Mouse (Mus musculus) thymus, postnatal 0 days (tissue): ENCODE measurements around the gene Metrnl. TPM values are rescaled to one million over a fixed set of nuclear protein-coding genes. Genes with fewer than 3 reads are reported as not detected.
"Not testable (repeated sequence)": the region's sequence is repeated elsewhere in the genome, so short reads cannot be mapped to it uniquely, and the experiment has no call there.

Source experiments
- DNase-seq: peaks from one replicate; pipeline ENCODE4 v3.0.0-alpha.2; 2015; ENCODE audit warnings: low spot score
- polyA plus RNA-seq: library from polyadenylated mRNA; unstranded; fragments of >200 nt; fragmentation: Nextera tagmentation; extraction: Ambion mirVana; gene quantifications from 2 replicates; pipeline ENCODE4 v1.2.1, GENCODE M21; 2015

Metrnl gene
- polyA plus RNA-seq, result 6.6 and 7.0 TPM in 2 replicates

DNA sequence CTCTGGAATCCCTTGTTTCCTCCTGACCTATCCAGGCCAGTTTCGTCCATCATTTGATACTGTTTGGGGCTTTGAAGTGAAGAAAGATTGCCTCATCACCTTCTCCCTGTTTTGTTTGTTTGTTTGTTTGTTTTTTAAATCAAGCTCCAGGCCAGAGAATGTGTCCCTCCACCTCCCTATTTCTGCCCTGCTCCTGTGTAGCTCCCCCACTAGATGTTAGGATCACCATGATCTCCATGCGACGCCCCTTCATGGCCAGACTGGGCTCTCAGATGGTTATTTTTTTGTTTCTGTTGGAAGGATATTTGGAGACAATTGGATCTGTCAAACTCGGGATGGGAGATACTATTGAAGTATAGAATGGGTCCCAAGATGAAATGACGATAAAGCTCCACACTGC lies at the start of gene Metrnl:
Gene Metrnl, plus strand, starts transcription at position 301 of the 400 bp plus-strand sequence.
- DNase-seq, result no peak

DNA sequence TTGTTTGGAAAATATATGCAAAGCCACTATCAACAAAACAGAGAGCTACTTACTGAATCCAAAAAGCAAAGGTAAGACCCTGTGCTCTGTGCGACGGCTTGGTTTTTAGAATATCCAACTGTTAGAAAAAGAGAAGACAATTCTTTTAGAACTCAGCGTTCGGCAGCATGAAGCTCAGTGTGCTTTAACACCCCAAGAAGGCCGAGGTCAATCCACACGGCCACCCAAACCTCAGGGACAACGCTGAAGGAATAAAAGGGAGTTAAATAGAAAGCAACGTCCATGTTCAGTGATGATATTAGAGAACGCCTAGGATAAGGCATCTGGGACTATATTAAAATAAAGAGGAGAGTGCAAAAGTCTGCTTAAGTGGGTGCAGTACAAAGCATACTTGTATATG lies 49.8 kb upstream of the Metrnl start:
- DNase-seq, result no peak

- no peak for DNase-seq
Measured at GRCm38 (mm10) chr11:121651983-121652382, 49.4 kb upstream of the Metrnl start.

DNA sequence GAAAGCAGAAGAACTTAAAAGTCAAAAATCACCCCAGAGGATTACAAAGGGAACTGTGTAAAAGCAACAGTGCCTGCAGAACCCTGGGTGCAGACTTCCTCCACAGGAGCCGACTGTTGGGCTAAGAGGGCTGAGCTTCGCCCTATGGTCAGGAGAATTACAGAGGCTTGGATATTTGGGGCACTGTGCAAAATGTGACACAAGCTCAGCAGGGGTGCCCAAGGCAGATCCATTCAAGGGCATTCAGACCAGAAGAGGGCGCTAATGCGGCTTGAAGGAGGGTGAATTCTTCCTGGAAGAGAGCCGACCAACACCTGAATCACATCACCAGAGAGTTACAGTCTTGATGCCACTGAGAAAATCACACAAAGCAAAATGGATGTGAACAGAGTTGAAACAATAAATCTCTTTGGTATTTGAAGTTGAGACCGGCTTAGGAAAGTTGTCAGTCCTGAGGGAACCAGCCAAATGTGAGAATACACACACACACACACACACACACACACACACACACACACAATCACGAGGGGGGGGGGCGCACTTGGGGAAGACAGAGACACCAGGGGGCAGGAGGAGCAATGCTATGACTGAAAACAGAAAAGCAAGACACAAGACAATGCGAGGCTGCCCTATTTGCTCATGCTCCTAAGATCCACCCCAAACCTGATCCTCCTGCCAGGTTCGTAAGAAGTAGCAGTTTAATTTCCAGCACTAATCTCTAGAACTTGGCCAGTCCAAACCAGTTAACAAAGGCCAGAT lies 48.6 kb upstream of the Metrnl start:
- peak; percentile 74 for DNase-seq

DNA sequence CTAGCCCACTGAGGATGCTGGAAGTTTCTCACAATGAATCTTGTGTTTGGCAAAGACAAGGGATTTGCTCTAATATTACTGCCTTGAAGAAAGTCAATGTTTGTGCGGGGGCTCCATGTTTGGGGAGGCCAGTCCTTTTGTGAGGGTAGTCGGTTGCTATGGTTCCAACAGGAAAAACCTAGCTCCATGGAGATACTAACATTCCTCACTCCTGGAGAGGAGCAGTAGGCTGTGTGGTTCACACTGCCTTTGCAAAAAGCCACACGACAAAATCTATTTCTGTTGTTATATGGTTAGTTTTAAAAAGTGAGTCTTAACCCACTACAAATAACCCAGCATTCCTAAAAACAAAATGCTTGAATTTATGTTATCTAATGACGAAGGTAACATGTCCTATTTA lies 47.7 kb upstream of the Metrnl start:
- DNase-seq, result no peak

GRCm38 (mm10) chr11:121654406-121654945 lies 46.9 kb upstream of the Metrnl start:
- DNase-seq, result no peak

GRCm38 (mm10) chr11:121655166-121655806 lies 46.1 kb upstream of the Metrnl start:
- peak; percentile 28 for DNase-seq

DNA sequence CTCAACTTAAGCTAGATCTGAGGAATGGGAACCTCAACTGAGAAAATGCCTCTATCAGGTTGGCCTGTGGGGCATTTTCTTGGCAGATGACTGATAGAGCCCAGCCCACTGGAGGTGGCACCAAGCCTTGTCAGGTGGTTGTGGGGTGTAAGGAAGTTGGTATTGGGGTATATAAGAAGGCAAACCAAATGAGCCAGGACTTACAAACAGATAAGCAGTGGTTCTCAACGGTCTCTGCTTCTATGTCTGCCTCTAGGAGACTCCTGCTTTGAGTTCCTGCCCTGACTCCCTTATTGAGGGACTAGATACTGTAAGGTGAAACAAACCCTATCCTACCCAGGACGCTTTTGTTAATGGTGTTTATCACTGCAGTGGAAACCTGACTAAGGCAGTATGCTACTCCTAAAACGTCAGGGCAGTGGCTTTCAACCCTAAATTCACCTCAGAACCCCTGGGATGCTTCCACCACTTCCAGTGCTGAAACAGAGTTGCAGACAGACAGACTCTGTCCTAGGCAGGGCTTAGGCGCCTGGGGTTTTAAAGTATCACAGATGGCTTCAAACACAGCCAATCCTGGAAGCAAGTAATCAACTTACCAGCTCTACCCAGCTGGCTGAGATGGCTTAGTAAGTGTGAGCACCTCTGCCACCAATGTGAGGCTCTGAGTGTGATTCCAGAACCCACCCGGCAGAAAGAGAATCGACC lies 45.4 kb upstream of the Metrnl start:
- no peak for DNase-seq

- DNase-seq, result no peak
Measured at GRCm38 (mm10) chr11:121658151-121658550, 43.2 kb upstream of the Metrnl start.

DNA sequence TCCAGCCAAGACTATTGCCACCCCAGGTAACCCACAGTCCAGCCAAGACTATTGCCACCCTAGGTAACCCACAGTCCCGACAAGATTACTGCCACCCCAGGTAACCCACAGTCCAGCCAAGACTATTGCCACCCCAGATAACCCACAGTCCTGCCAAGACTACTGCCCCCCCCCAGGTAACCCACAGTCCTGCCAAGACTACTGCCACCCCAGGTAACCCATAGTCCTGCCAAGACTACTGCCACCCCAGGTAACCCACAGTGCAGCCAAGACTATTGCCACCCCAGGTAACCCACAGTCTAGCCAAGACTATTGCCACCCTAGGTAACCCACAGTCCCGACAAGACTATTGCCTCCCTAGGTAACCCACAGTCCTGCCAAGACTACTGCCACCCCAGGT lies 40.7 kb upstream of the Metrnl start:
- DNase-seq, result not testable (repeated sequence)

GRCm38 (mm10) chr11:121661116-121661515 lies 40.2 kb upstream of the Metrnl start:
- DNase-seq, result no peak

GRCm38 (mm10) chr11:121667541-121667940 lies 33.8 kb upstream of the Metrnl start:
- no peak for DNase-seq

GRCm38 (mm10) chr11:121668776-121669175 lies 32.6 kb upstream of the Metrnl start:
- DNase-seq, result no peak

DNA sequence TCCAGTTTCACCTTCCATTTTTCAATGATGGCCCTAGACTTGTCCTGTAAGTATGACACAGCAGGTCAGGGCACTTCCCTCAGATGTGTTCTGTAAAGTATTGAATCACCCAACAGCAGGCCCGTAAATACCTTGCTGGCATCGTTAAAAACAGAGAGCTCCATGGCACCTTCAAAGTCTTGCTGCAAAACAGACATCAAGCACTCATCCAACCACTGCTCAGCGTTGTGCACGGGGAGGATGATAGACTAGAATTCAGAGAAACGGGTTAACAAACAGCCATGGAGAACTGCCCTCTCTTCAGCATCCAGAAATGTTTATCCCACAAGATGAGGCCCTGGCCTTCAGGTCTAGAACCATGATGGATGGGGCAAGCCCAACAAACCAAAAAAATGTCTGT lies 30.4 kb upstream of the Metrnl start:
- no peak for DNase-seq

DNA sequence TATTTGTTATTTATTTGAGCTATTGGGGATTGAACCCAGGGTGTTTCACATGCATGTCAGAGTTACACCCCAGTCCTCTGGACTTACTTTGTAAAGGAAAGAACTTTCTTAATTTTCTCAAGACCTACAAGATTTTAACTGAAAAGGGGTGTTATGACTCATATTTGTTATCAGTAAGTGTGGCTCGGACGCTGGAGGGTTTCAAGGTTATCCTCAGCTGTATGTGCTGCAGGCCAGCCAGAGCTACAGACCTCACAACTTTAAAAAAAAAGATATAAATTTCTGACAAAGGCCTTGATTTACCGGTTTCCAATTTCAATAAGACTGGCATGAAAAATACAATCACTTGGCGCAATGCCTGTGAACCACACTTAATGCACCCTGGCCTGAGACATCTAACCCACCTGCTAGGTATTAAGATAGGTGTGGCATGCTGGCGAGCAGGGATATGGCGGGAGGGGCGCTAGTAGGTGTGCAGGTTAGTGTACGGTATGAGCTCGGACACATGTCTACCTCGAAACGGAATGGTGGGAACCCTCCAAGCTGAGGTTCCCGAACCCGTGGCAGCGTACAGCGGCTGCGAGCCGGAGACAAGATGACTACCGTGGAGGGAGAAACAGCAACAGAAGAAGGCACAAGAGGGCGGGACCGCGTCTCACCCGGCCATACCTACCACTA lies 28.9 kb upstream of the Metrnl start:
- no peak for DNase-seq

- DNase-seq, result peak; percentile 99
Measured at GRCm38 (mm10) chr11:121672990-121673572, 28.3 kb upstream of the Metrnl start, which contains the start of gene B3gntl1. Gene B3gntl1, minus strand, starts transcription at chr11:121673153.

DNA sequence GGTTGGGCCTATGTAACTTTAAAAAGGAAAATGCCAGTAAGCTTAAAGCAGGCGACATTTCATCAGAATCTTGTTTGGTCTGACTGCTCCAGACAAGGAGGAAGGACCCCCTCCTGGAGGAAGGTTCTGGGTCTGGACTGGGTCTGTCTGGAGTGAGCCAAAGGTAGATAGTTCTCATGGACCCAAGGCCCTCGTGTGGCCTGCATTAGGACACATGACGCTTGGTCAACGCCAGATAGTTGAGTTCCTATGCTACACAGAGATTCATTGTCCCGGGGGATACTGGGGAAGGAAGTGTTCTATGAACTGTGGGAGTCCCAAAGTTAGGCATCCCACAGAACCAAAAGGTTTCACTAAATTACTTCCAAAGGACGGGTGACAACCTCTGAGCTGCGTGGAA lies 27.7 kb upstream of the Metrnl start:
- DNase-seq, result no peak

GRCm38 (mm10) chr11:121676836-121677235 lies 24.5 kb upstream of the Metrnl start:
- no peak for DNase-seq

GRCm38 (mm10) chr11:121679581-121679980 lies 21.8 kb upstream of the Metrnl start:
- no peak for DNase-seq

DNA sequence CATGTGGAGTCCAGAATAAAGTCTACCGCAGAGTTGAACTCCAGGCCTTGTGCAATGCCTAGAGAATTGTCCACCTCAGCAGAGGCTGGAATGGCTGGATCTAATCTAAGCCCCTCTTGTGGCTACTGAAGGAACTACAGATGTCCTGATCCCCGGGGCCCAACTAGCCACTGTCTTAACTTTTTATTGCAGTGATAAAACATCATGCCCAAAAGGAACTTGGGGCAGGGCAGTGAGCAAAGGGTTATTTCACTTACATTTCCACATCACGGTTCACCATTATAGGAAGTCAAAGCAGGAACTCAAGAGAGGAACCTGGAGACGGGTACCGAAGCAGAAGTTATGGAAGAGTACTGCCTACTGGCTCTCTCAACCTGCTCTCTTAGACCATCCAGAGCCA lies 20.6 kb upstream of the Metrnl start:
- no peak for DNase-seq

DNA sequence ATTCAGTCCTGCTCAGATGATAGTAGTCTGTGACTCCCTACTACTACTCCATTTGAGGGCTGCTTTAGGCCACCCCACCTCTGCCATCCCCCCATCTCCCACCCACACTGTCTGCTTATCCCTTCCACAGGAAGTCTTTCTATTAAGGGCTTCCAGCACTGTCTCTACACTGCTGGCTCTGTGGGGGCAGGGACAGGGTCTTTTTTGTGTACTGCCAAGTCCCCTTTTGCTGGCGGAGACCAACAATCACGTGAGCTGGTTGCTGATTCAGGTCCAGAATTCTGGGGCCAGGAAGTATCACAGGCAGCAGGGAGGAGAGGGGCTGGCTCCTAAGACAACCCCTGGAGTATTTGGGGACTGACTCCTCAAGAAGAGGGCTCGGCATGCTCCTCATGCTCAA lies 18.1 kb upstream of the Metrnl start:
- no peak for DNase-seq
